Mouse (Mus musculus) heart, embryonic 16.5 days (tissue): ENCODE measurements around the gene Fbxl20. TPM values are rescaled to one million over a fixed set of nuclear protein-coding genes. Genes with fewer than 3 reads are reported as not detected.

Experiments used
- ATAC-seq: fragments of 200-750 bp; cut with Nextera tagmentation; replicated peaks from 2 replicates; pipeline ENCODE4 v1.8.0; 2017; ENCODE audit warnings: moderate number of reproducible peaks; ENCODE audit not compliant: insufficient read depth, low FRiP score; ENCODE audit errors: extremely low read depth
- H3K27ac ChIP-seq: fragments of 300-500 bp; sonication (generic); 2 replicates; pipeline ENCODE4 v1.5.1; 2014; ENCODE audit warnings: mild to moderate bottlenecking, low read length, control low read depth, moderate library complexity
- H3K27me3 ChIP-seq: fragments of 300-500 bp; sonication (generic); 2 replicates; pipeline ENCODE4 v1.6.1; 2014; ENCODE audit warnings: low read length, mixed read lengths; ENCODE audit not compliant: control insufficient read depth, insufficient read depth
- H3K36me3 ChIP-seq: fragments of 300-500 bp; sonication (generic); 2 replicates; pipeline ENCODE4 v1.6.1; 2014; ENCODE audit not compliant: control insufficient read depth, insufficient read depth
- H3K4me1 ChIP-seq: fragments of 300-500 bp; sonication (generic); 2 replicates; pipeline ENCODE4 v1.6.1; 2014; ENCODE audit warnings: low read length, mixed read lengths; ENCODE audit not compliant: control insufficient read depth, insufficient read depth
- H3K4me2 ChIP-seq: fragments of 300-500 bp; sonication (generic); 2 replicates; pipeline ENCODE4 v1.6.1; 2014; ENCODE audit warnings: low read depth, mild to moderate bottlenecking, control low read depth, low read length
- H3K4me3 ChIP-seq: fragments of 300-500 bp; sonication (generic); 2 replicates; pipeline ENCODE4 v1.5.1; 2014; ENCODE audit warnings: mild to moderate bottlenecking, control low read depth, low read length
- H3K9ac ChIP-seq: fragments of 300-500 bp; sonication (generic); 2 replicates; pipeline ENCODE4 v1.6.1; 2014; ENCODE audit warnings: low read length, control low read depth
- H3K9me3 ChIP-seq: fragments of 300-500 bp; sonication (generic); replicated peaks from 2 replicates; pipeline ENCODE4 v1.6.1; 2016; ENCODE audit warnings: low read length; ENCODE audit not compliant: control insufficient read depth
- WGBS: fragments of 180-500 bp; shearing (Covaris S2); extraction: QIAGEN DNeasy Blood & Tissue Kit; methylation state at CpG from one replicate; pipeline ENCODE4 v1.1.7; 2014; 5-methylcytosine and 5-hydroxymethylcytosine counted together
- polyA plus RNA-seq: library from polyadenylated mRNA; unstranded; fragments of >200 nt; fragmentation: Nextera tagmentation; extraction: Ambion mirVana; gene quantifications from 2 replicates; pipeline ENCODE4 v1.2.1, GENCODE M21; 2015

The Fbxl20 gene
- polyA plus RNA-seq, 1 experiment from 2014 or later = 14.9 TPM

GRCm38 (mm10) chr11:98034061-98034460, 116.1 kb downstream of the Fbxl20 start:
- no peak for ATAC-seq
- WGBS = 79% methylated on average over 5 of the region's 5 CpGs

More at GRCm38 (mm10) chr11:98034061-98034460, 116.1 kb downstream of the Fbxl20 start:
- H3K9ac ChIP-seq = no peak overlapping the region
- H3K4me3 ChIP-seq = no peak overlapping the region
- peaks cover 13% of the 10 kb centered on the region for H3K4me1 ChIP-seq
- H3K36me3 ChIP-seq = peaks cover 15% of the 10 kb centered on the region
- H3K27me3 ChIP-seq = peaks cover 8% of the 10 kb centered on the region; the same call in 1 of the 2 replicates
- no peaks in the 10 kb centered on the region for H3K9me3 ChIP-seq
- H3K27ac ChIP-seq = no peak overlapping the region
- no peak overlapping the region for H3K4me2 ChIP-seq

Other genes with a start within 250 kb of the Fbxl20 start
- 1.8 and 2.6 TPM in 2 replicates for gene Plxdc1, start 164.0 kb downstream of the Fbxl20 start, polyA plus RNA-seq
- 7.7 and 13.2 TPM in 2 replicates for gene Arl5c, start 154.2 kb downstream of the Fbxl20 start, polyA plus RNA-seq
- 6.3 and 6.7 TPM in 2 replicates for gene Cacnb1, start 127.4 kb downstream of the Fbxl20 start, polyA plus RNA-seq
- gene Rpl19, start 123.7 kb downstream of the Fbxl20 start, polyA plus RNA-seq = 596 and 670 TPM in 2 replicates
- 0.62 and 0.75 TPM in 2 replicates for gene Stac2, start 96.9 kb downstream of the Fbxl20 start, polyA plus RNA-seq
- gene Med1, start 42.9 kb upstream of the Fbxl20 start, polyA plus RNA-seq = 45.7 and 49.2 TPM in 2 replicates
- 6.2 and 6.4 TPM in 2 replicates for gene Cdk12, start 52.7 kb upstream of the Fbxl20 start, polyA plus RNA-seq
- gene Neurod2, start 179.2 kb upstream of the Fbxl20 start, polyA plus RNA-seq = not detected in 2 replicates
- 74.0 and 75.8 TPM in 2 replicates for gene Ppp1r1b, start 198.0 kb upstream of the Fbxl20 start, polyA plus RNA-seq
- 43.0 and 43.2 TPM in 2 replicates for gene Stard3, start 208.0 kb upstream of the Fbxl20 start, polyA plus RNA-seq
- 175 TPM in 2 replicates for gene Tcap, start 233.4 kb upstream of the Fbxl20 start, polyA plus RNA-seq
- 0.37 and 0.39 TPM in 2 replicates for gene Pnmt, start 236.0 kb upstream of the Fbxl20 start, polyA plus RNA-seq